Mouse (Mus musculus) mouse trophoblast stem cell (cell line): ENCODE data around the gene Fosl2.

Source experiments
- in situ Hi-C, 2 experiments: fragments of 300-500 bp; cut with MseI, MboI; formaldehyde crosslinking; loops; 2 replicates in 1 of 2; 3 replicates in 1 of 2; pipeline ENCODE4 v1.15.1; 2025

The Fosl2 gene

DNA sequence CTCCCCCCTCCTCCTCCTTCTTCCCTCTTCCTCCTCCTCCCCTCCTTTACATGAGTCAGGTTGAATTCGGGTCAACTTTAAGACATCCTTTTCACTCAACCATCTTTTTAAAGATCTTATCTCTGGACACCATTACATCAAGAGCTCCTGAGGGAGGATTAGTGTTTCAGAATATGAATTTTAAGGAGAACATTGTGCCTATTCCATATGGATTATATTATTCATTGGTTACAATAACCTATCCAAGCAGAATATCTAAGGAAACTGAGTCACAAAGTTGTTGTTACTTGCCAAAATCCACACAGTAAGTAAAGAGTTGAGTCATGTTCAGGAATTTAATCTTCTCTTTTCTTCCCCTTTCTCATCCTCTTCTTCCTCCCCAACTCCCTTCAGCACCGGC is 41.2 kb downstream of the Fosl2 start:
- in situ Hi-C loops = loop anchor here in 1 of 2 experiments (25.0 kb wide), 1 partner anchor 589 kb away; the partner anchor contains the start of gene Mrpl33

DNA sequence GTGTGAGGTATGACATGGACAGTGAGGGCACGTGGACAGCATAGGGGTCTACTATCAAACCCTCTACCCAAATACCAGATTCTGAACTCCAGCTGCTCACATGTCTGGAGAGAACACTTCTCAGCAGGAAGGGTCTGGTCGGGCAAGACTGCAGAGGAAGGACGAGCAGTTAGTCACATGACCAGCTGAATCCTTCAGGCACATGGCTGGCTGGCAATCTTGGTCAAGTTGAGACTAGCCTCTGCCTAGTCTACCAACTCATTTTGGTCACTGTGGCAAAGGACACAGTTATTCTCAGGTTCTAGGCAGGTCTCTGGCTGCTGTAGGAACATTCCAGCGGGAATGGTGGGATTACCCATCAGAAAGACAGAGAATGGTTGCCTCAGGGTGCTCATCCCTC is 42.1 kb downstream of the Fosl2 start:
- in situ Hi-C loops = loop anchor here in 1 of 2 experiments (25.0 kb wide), 1 partner anchor 590 kb away; the partner anchor contains the start of gene Mrpl33

DNA sequence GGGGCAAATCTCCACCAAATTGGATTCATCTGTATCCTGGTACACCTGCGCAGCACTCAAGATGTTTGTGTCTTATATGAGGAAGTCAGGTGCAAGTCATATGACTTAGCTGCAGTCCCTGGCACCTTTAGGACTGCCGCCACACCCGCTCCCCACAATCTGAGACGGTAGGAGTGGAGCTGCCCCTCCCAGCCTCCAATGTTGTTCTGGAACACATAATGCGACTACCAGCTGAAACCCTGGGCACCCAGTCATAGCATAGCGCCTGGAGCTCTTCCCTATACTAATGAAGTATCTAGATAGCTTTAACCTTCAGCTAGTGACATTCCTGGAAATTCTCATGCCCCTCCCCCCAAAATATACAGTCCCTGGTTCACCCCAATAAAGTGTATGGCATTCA is 43.1 kb downstream of the Fosl2 start:
- in situ Hi-C loops = loop anchor here in 1 of 2 experiments (25.0 kb wide), 1 partner anchor 591 kb away; the partner anchor contains the start of gene Mrpl33

DNA sequence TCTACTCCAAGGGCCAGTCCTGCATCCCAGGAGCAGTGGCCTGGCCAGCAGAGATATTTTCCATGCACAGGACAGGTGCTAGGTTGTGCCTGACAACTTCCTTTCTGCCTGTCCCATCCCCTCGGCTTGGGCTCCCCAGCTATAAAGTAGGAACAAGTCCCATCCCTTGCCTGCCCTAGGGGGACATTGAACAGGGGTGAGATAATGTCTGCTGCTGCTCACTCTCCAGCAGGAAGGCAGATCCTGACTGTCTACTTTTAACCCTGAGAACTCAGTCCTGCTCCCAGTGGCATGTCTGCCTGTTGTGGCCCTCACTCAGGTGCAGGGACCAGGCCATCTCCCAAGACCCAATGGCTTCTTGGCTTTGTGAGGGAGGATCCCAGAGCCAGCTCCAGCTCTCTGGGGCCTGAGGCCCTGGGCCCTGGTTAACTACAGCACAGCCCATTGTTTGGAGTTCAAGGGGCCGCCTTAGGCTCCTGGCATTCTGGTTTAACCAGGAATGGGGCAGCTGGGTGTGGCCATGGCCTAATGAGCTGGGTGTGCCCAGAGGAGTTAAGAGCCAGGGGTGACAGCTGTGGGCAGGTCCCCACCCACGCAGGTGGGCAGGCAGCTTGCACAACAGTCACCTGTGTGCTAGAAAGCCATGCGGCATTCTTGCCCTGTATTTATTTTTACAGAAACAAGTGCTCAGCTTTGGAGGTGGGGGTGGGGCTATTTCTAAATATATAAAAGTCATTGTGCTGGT is 47.5 kb downstream of the Fosl2 start:
- in situ Hi-C loops = loop anchor here in 1 of 2 experiments (25.0 kb wide), 1 partner anchor 596 kb away; the partner anchor contains the start of gene Mrpl33

DNA sequence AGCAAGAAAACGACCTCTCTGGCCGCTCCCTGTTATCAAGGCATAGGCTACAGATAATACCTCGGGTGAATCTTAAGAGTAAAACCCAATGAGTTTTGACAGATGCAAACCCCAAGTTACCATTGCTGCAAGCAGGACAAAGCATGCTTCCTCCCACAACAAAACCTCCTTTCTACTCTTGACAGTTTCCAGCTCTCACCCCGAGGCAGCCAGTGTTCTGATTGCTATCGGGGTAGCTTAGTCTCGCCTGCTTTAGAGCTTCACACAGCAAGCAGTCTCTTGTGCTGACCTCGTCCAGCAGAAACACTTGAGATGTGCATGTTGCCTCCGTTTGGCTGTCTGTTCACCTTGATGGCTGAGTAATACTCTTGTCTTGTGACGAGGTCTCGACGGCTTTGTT is 52.1 kb downstream of the Fosl2 start:
- in situ Hi-C loops = loop anchor here in 1 of 2 experiments (25.0 kb wide), 1 partner anchor 600 kb away; the partner anchor contains the start of gene Mrpl33

DNA sequence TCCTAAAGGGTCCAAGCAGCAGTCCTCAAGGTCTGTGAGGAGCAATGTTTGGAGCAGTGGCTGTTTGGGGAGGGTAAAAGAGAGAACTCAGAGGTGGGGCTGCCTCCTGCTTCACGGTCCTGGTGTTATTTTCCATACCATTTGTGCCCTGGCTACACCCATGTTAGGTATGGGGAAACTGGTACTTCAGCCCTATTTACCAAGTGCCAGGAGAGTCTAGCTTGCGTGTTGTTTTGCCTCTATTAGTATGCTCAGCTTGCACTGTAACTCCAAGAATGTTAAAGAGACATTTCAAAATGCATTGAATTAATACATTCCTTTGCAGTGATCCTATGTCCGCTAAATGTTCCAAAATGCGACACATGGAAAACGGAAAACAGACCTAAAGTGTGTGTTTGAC is 55.7 kb downstream of the Fosl2 start:
- in situ Hi-C loops = loop anchor here (10.0 to 25.0 kb wide), 3 partner anchors 46 to 604 kb away; partner anchors contain the start of gene Mrpl33 (in 1 of the 2)

DNA sequence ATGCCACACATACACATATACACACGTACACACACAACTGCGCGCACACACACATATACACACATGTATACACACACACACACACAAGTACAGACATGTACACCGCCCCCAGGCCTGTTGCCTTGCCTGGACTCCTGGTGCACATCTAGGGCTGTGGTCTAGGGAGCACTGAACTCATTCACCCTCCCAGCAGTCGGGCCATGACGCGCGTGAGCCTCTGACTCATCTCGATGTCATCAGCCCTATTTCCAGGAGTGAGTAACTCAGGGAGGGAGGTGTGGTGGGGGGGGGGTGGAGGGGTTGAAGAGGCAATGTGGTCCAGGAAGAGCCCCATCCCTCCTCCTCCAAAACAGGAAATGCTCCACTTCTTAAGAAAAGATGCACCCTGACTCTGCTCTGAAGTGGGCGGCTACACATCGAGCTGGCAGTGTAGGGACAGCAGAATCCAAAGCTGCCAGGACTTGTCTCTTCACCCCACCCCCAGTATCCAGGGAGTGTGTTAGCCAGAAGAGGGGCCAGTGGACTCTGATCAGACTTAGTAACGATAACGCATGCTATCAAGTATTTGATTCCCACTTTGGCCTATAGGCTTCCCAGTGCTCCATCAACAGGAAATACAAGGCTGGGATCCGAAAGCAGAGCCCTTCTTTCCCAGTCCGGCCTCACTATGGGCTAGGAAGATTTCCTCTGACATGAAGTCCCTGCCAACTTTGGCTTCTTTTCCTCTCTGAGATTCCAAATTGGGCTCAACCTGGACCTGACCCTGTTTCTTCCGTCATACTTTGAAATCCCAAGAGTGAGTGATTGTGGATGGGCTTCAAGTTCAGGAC is 56.6 kb downstream of the Fosl2 start:
- in situ Hi-C loops = loop anchor here (10.0 to 25.0 kb wide), 3 partner anchors 47 to 605 kb away; partner anchors contain the start of gene Mrpl33 (in 1 of the 2)

DNA sequence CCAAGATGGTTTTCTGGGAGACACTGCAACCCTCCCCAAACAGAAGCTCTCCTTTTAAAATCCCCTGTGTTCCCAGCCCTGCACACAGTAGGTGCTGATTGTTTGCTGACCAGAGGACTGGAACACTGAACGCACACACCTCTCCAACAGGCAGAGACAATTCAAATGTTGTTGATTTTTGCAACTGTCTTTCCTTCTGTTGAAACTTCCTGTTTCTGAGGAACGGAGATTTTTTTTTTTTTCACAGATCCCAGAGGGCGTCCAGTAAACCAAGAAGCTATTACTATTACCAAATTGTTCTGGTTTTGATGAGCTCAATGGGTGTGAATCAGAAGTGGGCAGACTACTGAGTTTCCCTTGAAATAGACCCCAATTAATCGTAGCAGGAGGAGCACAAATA is 58.6 kb downstream of the Fosl2 start:
- in situ Hi-C loops = loop anchor here (10.0 to 25.0 kb wide), 3 partner anchors 49 to 607 kb away; partner anchors contain the start of gene Mrpl33 (in 1 of the 2)

DNA sequence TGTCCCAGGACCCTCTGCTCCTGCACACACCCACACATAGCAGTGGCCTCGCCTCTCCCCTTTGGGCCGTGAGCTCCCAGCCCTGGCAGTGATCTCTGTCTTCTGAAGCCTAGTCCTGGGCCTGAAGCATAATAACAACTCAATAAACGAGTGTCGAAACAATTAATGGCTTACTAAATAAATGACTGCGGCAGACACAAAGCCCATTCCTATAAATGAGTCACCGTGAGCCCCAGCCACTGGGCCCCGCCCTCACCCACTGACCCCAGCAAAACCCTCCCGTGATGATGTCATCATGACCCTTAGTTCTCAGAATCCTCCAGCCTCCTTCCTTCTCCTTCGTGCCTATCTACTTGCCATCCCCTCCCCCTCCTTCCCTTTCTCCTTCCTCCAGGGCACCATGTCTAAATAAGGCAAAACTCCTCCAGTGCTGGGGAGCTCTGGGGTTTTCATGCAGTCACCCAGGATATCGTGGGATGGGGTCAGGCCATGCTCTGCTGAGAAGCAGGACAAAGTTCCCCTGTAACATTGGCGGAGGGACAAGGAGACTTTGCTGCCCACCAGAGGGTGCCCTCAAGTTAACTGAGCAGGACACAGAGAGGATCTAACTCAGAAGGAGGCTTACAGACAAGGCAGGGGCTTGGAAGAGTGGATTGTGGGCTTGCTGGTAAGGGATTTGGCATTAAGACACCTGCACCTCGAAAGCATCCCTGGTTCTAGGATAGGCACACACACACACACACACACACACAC is 60.4 kb downstream of the Fosl2 start:
- in situ Hi-C loops = loop anchor here (10.0 to 25.0 kb wide), 3 partner anchors 51 to 609 kb away; partner anchors contain the start of gene Mrpl33 (in 1 of the 2)

DNA sequence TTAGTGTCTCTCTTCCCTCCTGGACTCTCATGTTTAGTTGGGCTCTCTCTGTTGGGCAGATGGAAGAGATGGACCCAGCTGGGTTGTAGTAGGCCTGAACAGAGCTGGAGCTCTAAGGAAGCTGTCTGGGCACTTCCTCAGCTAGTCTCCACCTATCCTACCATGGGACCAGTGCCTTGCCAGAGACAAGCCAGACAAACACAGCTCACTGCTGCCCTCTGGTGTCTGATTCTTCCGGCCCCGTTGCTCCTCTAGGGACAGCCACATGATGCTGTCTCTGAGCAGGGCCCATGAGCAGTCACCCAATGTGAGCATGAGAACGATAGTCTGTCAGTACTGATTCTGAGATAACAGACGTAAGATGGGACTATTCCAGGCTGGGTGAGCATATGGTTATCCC is 62.1 kb downstream of the Fosl2 start:
- in situ Hi-C loops = loop anchor here (10.0 to 25.0 kb wide), 3 partner anchors 53 to 610 kb away; partner anchors contain the start of gene Mrpl33 (in 1 of the 2)

DNA sequence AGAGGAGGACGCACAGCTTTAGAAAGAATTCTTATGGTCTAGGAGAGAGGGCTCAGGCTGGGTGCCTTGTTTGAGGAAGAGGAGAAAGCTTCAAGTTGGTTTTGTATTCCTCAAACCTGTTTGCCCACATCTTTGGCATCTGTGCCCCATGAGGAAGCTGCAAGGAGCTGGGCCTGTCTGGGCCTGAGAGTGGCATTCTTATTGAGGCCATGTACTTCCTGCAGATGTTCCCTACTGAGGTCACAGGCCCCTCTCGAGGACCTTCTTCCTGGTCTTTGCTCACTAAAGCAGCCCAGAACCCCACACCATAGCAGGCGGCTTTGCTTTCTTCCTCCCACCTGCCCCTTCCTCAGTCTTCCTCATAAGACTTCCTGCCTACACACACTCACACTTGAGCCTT is 63.5 kb downstream of the Fosl2 start:
- in situ Hi-C loops = loop anchor here (10.0 to 25.0 kb wide), 3 partner anchors 54 to 612 kb away; partner anchors contain the start of gene Mrpl33 (in 1 of the 2)

DNA sequence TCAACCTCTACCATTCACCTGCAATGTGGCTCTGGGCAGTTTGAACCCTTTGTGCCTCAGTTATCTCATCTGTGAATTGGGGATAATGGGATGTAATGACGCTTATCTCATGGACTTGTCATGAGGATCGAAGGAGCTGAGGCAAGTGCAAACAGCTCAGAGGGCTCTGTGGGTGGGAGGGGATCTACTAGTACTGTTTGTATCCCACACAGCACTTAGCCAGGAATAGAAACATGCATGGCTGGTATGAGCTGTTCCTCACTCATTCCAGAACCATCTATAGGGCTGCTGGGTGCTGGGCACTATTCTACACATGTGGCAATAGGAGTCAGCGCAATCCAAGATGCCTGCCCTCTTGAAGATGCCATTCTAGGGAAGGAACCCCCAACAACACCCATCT is 64.0 kb downstream of the Fosl2 start:
- in situ Hi-C loops = loop anchor here (10.0 to 25.0 kb wide), 3 partner anchors 55 to 612 kb away; partner anchors contain the start of gene Mrpl33 (in 1 of the 2)

DNA sequence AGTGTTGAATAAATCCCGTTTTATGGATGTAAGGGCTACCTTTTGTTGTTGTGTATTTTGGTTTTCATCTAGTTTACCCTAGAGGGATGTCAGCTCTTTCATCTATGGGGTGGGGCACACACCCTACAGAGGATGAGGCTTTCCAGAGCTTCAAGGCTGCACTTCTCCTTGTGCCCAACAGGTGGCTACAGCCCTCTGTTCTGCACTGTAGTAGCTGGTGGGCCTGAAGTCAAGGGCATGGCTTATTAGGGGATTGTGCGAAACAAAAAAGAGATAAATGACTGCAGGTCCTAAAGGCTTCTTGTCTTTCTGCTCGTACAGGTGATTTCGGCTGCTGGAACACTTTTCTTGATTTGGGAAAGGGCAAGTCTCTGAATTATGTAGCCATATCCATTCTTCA is 69.1 kb downstream of the Fosl2 start:
- in situ Hi-C loops = no loop called here

DNA sequence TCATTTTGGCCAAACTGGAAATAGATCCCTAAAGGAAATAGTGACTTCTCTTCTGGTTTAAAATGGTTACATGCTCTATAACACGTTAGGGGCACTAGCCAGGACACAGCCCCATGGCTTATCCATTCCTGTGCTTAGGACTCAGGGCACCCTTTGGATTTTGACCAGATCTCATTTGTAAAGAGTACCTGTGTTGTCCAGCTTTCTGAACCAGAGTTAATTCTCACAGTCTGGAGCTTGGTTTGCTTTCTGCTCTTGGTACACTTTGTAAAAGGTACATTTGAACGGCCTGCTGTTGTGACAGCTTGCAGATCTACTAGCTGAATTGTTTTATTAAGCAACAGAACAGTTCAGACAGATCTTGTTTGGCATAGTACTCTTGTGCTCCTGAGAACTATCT is 71.1 kb downstream of the Fosl2 start:
- in situ Hi-C loops = no loop called here
